Mouse (Mus musculus) MEL (cell line): Measurements from ENCODE around the gene Adamts18.

Source experiments
- CTCF ChIP-seq, 3 experiments: IDR thresholded peaks in 2 of 3; conservative IDR thresholded peaks in 1 of 3; 2 replicates each; pipeline ENCODE4 v1.5.1; 2011 to 2012; ENCODE audit warnings: low read length in 3 of 3, low read depth in 2 of 3, mild to moderate bottlenecking in 2 of 3, improper control_type of control experiment in 1 of 3, inconsistent platforms in 1 of 3, mixed read lengths in 1 of 3, moderate library complexity in 1 of 3; ENCODE audit not compliant: control insufficient read depth in 1 of 3, insufficient read depth in 1 of 3, poor library complexity in 1 of 3, severe bottlenecking in 1 of 3
- JUND ChIP-seq: IDR thresholded peaks from 2 replicates; pipeline ENCODE4 v1.6.1; 2011; ENCODE audit warnings: low read depth, mild to moderate bottlenecking, improper control_type of control experiment, low read length
- RAD21 ChIP-seq: IDR thresholded peaks from 2 replicates; pipeline ENCODE4 v1.6.1; 2011; ENCODE audit warnings: mild to moderate bottlenecking, low read depth, low read length, improper control_type of control experiment

DNA sequence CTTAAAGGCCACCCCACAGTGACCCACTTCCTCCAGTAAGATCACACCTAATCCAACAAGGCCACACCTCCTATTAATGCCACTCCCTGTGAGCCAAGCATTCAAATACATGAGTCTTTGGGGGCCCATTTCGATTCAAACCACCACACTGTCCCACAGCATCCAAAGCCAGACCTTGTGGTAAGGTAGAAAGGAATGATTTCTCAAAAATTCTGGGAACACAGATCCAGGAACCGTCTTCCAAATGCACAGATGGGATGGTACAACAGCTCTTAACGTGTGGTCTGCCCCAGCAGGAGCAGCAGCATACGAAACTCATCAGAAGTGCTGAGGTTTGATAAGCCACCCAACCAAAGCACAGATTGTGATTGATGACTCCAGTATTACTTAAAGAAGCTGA is 18.0 kb upstream of the Adamts18 start:
- TF ChIP-seq RAD21 (no peak), CTCF (IDR thresholded peaks at IDR 0.05 in 2 of 3, conservative IDR thresholded peaks at IDR 0.05 in 1 of 3; ENCODE audit: control insufficient read depth in 1 of 3, insufficient read depth in 1 of 3, low read depth in 2 of 3, low read length in 3 of 3, poor library complexity in 1 of 3, severe bottlenecking in 1 of 3) (no peak), JUND (no peak)
